ENCODE assay signal across 8 mouse cellular contexts in genomic region chr15:96642436-96643405, GRCm38 (mm10). TPM values are rescaled to one million over a fixed set of nuclear protein-coding genes. Genes with fewer than 3 reads are reported as not detected.
DNase-seq lines count a peak whose midpoint lies in the region; ATAC-seq and TF ChIP-seq lines count a peak whose summit lies in the region.

Slc38a1 (minus strand) TSS chr15:96642913.

- H3K27me3 ChIP-seq in ES-Bruce4 (ENCODE audit: control insufficient read depth, insufficient read depth, low read length, poor library complexity, severe bottlenecking): no peaks in the 10 kb centered on the region
- no peaks in the 10 kb centered on the region for H3K27me3 ChIP-seq in embryonic facial prominence, embryonic 14.5 days (replicated peaks; ENCODE audit: control insufficient read depth, insufficient read depth, low read length)
- H3K27me3 ChIP-seq in heart, postnatal 0 days (ENCODE audit: control insufficient read depth, insufficient read depth, low read length): no peaks in the 10 kb centered on the region
- no peaks in the 10 kb centered on the region for H3K27me3 ChIP-seq in lung, postnatal 0 days (replicated peaks; ENCODE audit: insufficient read depth, low read length)

- peak within 1 kb of the TSS; percentile 83 for H3K27ac ChIP-seq in ES-Bruce4 (ENCODE audit: insufficient read depth, low read length)
- H3K27ac ChIP-seq in bone marrow, adult 2 months (ENCODE audit: control insufficient read depth, insufficient read depth, low read depth, low read length, poor library complexity): peak within 1 kb of the TSS; percentile 97
- peak within 1 kb of the TSS; percentile 94 for H3K27ac ChIP-seq in embryonic facial prominence, embryonic 14.5 days (replicated peaks; ENCODE audit: low read depth, low read length)
- H3K27ac ChIP-seq in heart, postnatal 0 days (ENCODE audit: low read depth): peak within 1 kb of the TSS; percentile 92
- H3K27ac ChIP-seq in lung, postnatal 0 days (ENCODE audit: low read length): peak within 1 kb of the TSS; percentile 47

- peak; percentile 92 for DNase-seq in embryonic facial prominence, embryonic 14.5 days (ENCODE audit: low spot score)
- DNase-seq in heart, postnatal 0 days (ENCODE audit: low spot score): peak; percentile 69
- DNase-seq in layer of hippocampus, postnatal 10 days (ENCODE audit: low spot score in 2 of 2): peak; percentile 63 to 73
- peak; percentile 54 for DNase-seq in lung, postnatal 0 days (ENCODE audit: low spot score)
- peak; percentile 33 for DNase-seq in ovary, postnatal 10 days (ENCODE audit: low spot score)
- peak; percentile 83 to 89 for DNase-seq in thymus, postnatal 36 days

- peak within 1 kb of the TSS; percentile 91 for H3K9ac ChIP-seq in ES-Bruce4 (ENCODE audit: low read depth, poor library complexity, severe bottlenecking)
- H3K9ac ChIP-seq in embryonic facial prominence, embryonic 14.5 days (ENCODE audit: low read depth, low read length): peak within 1 kb of the TSS; percentile 90
- H3K9ac ChIP-seq in heart, postnatal 0 days (replicated peaks; ENCODE audit: low read depth, low read length): peak within 1 kb of the TSS; percentile 77
- H3K9ac ChIP-seq in lung, postnatal 0 days (replicated peaks; ENCODE audit: low read depth): peak within 1 kb of the TSS; percentile 41

- no peak for TF ChIP-seq CTCF in ES-Bruce4 (IDR thresholded peaks at IDR 0.05; ENCODE audit: low read depth, low read length)
- no peak for TF ChIP-seq CTCF in bone marrow, adult 2 months (IDR thresholded peaks at IDR 0.05; ENCODE audit: control insufficient read depth, insufficient read depth, low read length)
- no peak for TF ChIP-seq CTCF in heart, postnatal 0 days (IDR thresholded peaks at IDR 0.05; ENCODE audit: low read depth)
- TF ChIP-seq CTCF in lung, postnatal 0 days (IDR thresholded peaks at IDR 0.05): no peak

- ATAC-seq in embryonic facial prominence, embryonic 14.5 days (ENCODE audit: low read depth): peak; percentile 76
- peak; percentile 48 for ATAC-seq in heart, postnatal 0 days (ENCODE audit: insufficient read depth, low read depth)
- ATAC-seq in lung, postnatal 0 days: peak; percentile 36

- no peaks in the 10 kb centered on the region for H3K9me3 ChIP-seq in ES-Bruce4 (replicated peaks; ENCODE audit: control insufficient read depth, insufficient read depth, low read length, poor library complexity, severe bottlenecking)
- H3K9me3 ChIP-seq in embryonic facial prominence, embryonic 14.5 days (ENCODE audit: control insufficient read depth, low read length): no peaks in the 10 kb centered on the region
- H3K9me3 ChIP-seq in heart, postnatal 0 days (replicated peaks; ENCODE audit: control insufficient read depth, low read length): no peaks in the 10 kb centered on the region
- no peaks in the 10 kb centered on the region for H3K9me3 ChIP-seq in lung, postnatal 0 days (ENCODE audit: low read length)

- under 1% methylated on average over 70 of the region's 70 CpGs for WGBS in bone marrow, adult 2 months
- under 1% methylated on average over 39 of the region's 70 CpGs for WGBS in embryonic facial prominence, embryonic 14.5 days
- WGBS in heart, postnatal 0 days: under 1% methylated on average over 61 of the region's 70 CpGs
- WGBS in lung, postnatal 0 days: under 1% methylated on average over 34 of the region's 70 CpGs

- H3K4me2 ChIP-seq in embryonic facial prominence, embryonic 14.5 days (ENCODE audit: low read depth, low read length): peak within 1 kb of the TSS; percentile 94
- H3K4me2 ChIP-seq in heart, postnatal 0 days (ENCODE audit: low read depth, low read length): peak within 1 kb of the TSS; percentile 80
- H3K4me2 ChIP-seq in lung, postnatal 0 days (replicated peaks; ENCODE audit: low read depth, low read length): peak within 1 kb of the TSS; percentile 97

- TF ChIP-seq POLR2A in ES-Bruce4 (IDR thresholded peaks at IDR 0.05; ENCODE audit: insufficient read depth, low read length): no peak
- TF ChIP-seq POLR2A in bone marrow, adult 2 months (IDR thresholded peaks at IDR 0.05; ENCODE audit: borderline replicate concordance, control insufficient read depth, low read depth, low read length): peak; percentile 56; the same call in 1 of the 2 replicates

- H3K4me3 ChIP-seq in ES-Bruce4 (ENCODE audit: low read depth, low read length): peak within 1 kb of the TSS; percentile 90
- peak within 1 kb of the TSS; percentile 84 for H3K4me3 ChIP-seq in bone marrow, adult 2 months (replicated peaks; ENCODE audit: control insufficient read depth, low read depth, low read length)
- peak within 1 kb of the TSS; percentile 79 for H3K4me3 ChIP-seq in embryonic facial prominence, embryonic 14.5 days (ENCODE audit: low read depth, low read length)
- peak within 1 kb of the TSS; percentile 82 for H3K4me3 ChIP-seq in heart, postnatal 0 days (ENCODE audit: low read depth, low read length)
- H3K4me3 ChIP-seq in lung, postnatal 0 days (ENCODE audit: low read depth, low read length): peak within 1 kb of the TSS; percentile 65

- no peaks in the 10 kb centered on the region for H3K4me1 ChIP-seq in ES-Bruce4 (ENCODE audit: control insufficient read depth, insufficient read depth, low read length)
- H3K4me1 ChIP-seq in bone marrow, adult 2 months (ENCODE audit: control insufficient read depth, insufficient read depth, low read length): no peaks in the 10 kb centered on the region; the same call in none of the 2 replicates
- H3K4me1 ChIP-seq in embryonic facial prominence, embryonic 14.5 days (ENCODE audit: control insufficient read depth, insufficient read depth, low read length): peaks cover 19% of the 10 kb centered on the region
- H3K4me1 ChIP-seq in heart, postnatal 0 days (ENCODE audit: control insufficient read depth, insufficient read depth): peaks cover 15% of the 10 kb centered on the region
- H3K4me1 ChIP-seq in lung, postnatal 0 days (ENCODE audit: insufficient read depth, low read depth, low read length): no peaks in the 10 kb centered on the region

- no peak for TF ChIP-seq EP300 in ES-Bruce4 (IDR thresholded peaks at IDR 0.05; ENCODE audit: insufficient read depth, low read depth, low read length)
- no peak for TF ChIP-seq EP300 in heart, postnatal 0 days (IDR thresholded peaks at IDR 0.05; ENCODE audit: low read depth)
- no peak for TF ChIP-seq EP300 in lung, postnatal 0 days (IDR thresholded peaks at IDR 0.05)

- H3K36me3 ChIP-seq in ES-Bruce4 (ENCODE audit: control insufficient read depth, insufficient read depth, low read length, poor library complexity, severe bottlenecking): no peaks in the 10 kb centered on the region
- H3K36me3 ChIP-seq in embryonic facial prominence, embryonic 14.5 days (ENCODE audit: control insufficient read depth, insufficient read depth, low read length): no peaks in the 10 kb centered on the region
- no peaks in the 10 kb centered on the region for H3K36me3 ChIP-seq in heart, postnatal 0 days (replicated peaks; ENCODE audit: control insufficient read depth, insufficient read depth, low read length)
- H3K36me3 ChIP-seq in lung, postnatal 0 days (ENCODE audit: insufficient read depth, low read length): no peaks in the 10 kb centered on the region

RNA-seq across cellular contexts. Expression of gene Slc38a1, which starts in this region (rescaled TPM):
- 88.4 and 90.3 TPM in 2 replicates for polyA plus RNA-seq in ES-Bruce4 (2011; ENCODE audit: insufficient read depth, insufficient read length, low read depth, missing spikeins)
- 9.3 and 17.0 TPM in 2 replicates for polyA plus RNA-seq in bone marrow, adult 2 months (2011; ENCODE audit: insufficient read depth, insufficient read length, low replicate concordance, missing spikeins)
- polyA plus RNA-seq in embryonic facial prominence, embryonic 14.5 days (2014; fragmentation: Nextera tagmentation; extraction: Ambion mirVana): 46.1 and 56.2 TPM in 2 replicates
- 52.4 and 57.8 TPM in 2 replicates for total RNA-seq in heart, postnatal 0 days (2014; rRNA removed; ENCODE audit: low replicate concordance)
- polyA plus RNA-seq in heart, postnatal 0 days (2015; fragmentation: Nextera tagmentation; extraction: Ambion mirVana): 43.6 and 56.7 TPM in 2 replicates
- 10 to 100 TPM; 76.7 to 78.8 TPM for total RNA-seq in layer of hippocampus, postnatal 10 days (2021)
- polyA plus RNA-seq in lung, postnatal 0 days (2015; fragmentation: Nextera tagmentation; extraction: Ambion mirVana): 13.5 and 14.5 TPM in 2 replicates

Comparison
In these comparisons a context has a peak if more than half of its experiments do, and no peak if none do; other contexts are left out.
1. Peak in every context shown above with its lines: DNase-seq, ATAC-seq, H3K4me3 ChIP-seq and H3K27ac ChIP-seq.
2. H3K27ac ChIP-seq: peak in every context shown above with its lines; median percentile 97 in bone marrow, adult 2 months; 94 in embryonic facial prominence, embryonic 14.5 days; 92 in heart, postnatal 0 days; 83 in ES-Bruce4; 47 in lung, postnatal 0 days.
3. H3K9ac ChIP-seq: peak in every context shown above with its lines; median percentile 91 in ES-Bruce4; 90 in embryonic facial prominence, embryonic 14.5 days; 77 in heart, postnatal 0 days; 41 in lung, postnatal 0 days.
4. DNase-seq: peak in every context shown above with its lines; median percentile 92 in embryonic facial prominence, embryonic 14.5 days; 86 in thymus, postnatal 36 days; 69 in heart, postnatal 0 days; 68 in layer of hippocampus, postnatal 10 days; 54 in lung, postnatal 0 days; 33 in ovary, postnatal 10 days.